Mouse (Mus musculus) B cell, adult 2 months (primary cell): ENCODE results near the gene Mcm9.
"Not testable (repeated sequence)": the region's sequence is repeated elsewhere in the genome, so short reads cannot be mapped to it uniquely, and the experiment has no call there.

Experiments used
- DNase-seq, 2 experiments: peaks; one replicate each; pipeline ENCODE4 v3.0.0; 2022

The Mcm9 gene

GRCm38 (mm10) chr10:53495349-53495748 is 134.9 kb downstream of the Mcm9 start:
- not testable (repeated sequence) for DNase-seq

GRCm38 (mm10) chr10:53493954-53494353 is 136.3 kb downstream of the Mcm9 start:
- DNase-seq, result no peak
